Mouse (Mus musculus): ENCODE results near the gene Rasgef1b.
A peak's percentile ranks its signal among the peaks of the same experiment; 100 is the strongest.

Gene Rasgef1b

GRCm38 (mm10) chr5:99701811-99702210 is 27.1 kb downstream of the Rasgef1b start:
- no peak for DNase-seq

GRCm38 (mm10) chr5:99694712-99695360 is 34.0 kb downstream of the Rasgef1b start:
- no peak for DNase-seq

GRCm38 (mm10) chr5:99689909-99690308 is 39.0 kb downstream of the Rasgef1b start:
- DNase-seq = no peak

GRCm38 (mm10) chr5:99687894-99688293 is 41.0 kb downstream of the Rasgef1b start:
- no peak for DNase-seq

GRCm38 (mm10) chr5:99684023-99684422 is 44.8 kb downstream of the Rasgef1b start:
- no peak for DNase-seq

GRCm38 (mm10) chr5:99669971-99670571 is 58.8 kb downstream of the Rasgef1b start:
- DNase-seq = peak; percentile 20

- DNase-seq = no peak
Observed at GRCm38 (mm10) chr5:99656024-99656423, 72.8 kb downstream of the Rasgef1b start.

GRCm38 (mm10) chr5:99652931-99653330 is 75.9 kb downstream of the Rasgef1b start:
- no peak for DNase-seq

- DNase-seq = no peak
Observed at GRCm38 (mm10) chr5:99641407-99641806, 87.5 kb downstream of the Rasgef1b start.

- no peak for DNase-seq
Observed at GRCm38 (mm10) chr5:99636575-99636974, 92.3 kb downstream of the Rasgef1b start.

- no peak for DNase-seq
Observed at GRCm38 (mm10) chr5:99634010-99634541, 94.8 kb downstream of the Rasgef1b start.

GRCm38 (mm10) chr5:99633548-99633947 is 95.3 kb downstream of the Rasgef1b start:
- DNase-seq = no peak

GRCm38 (mm10) chr5:99632649-99633310 is 96.1 kb downstream of the Rasgef1b start:
- no peak for DNase-seq

GRCm38 (mm10) chr5:99630087-99630486 is 98.8 kb downstream of the Rasgef1b start:
- DNase-seq = peak; percentile 17

- no peak for DNase-seq
Observed at GRCm38 (mm10) chr5:99625603-99626002, 103.3 kb downstream of the Rasgef1b start.

GRCm38 (mm10) chr5:99620771-99621170 is 108.1 kb downstream of the Rasgef1b start:
- no peak for DNase-seq

GRCm38 (mm10) chr5:99617271-99617800 is 111.5 kb downstream of the Rasgef1b start:
- no peak for DNase-seq

- DNase-seq = no peak
Observed at GRCm38 (mm10) chr5:99613321-99614118, 115.3 kb downstream of the Rasgef1b start.

- no peak for DNase-seq
Observed at GRCm38 (mm10) chr5:99607602-99608001, 121.3 kb downstream of the Rasgef1b start.

- DNase-seq = no peak
Observed at GRCm38 (mm10) chr5:99606164-99606858, 122.6 kb downstream of the Rasgef1b start.

- no peak for DNase-seq
Observed at GRCm38 (mm10) chr5:99602244-99603023, 126.4 kb downstream of the Rasgef1b start.

All from kidney, adult 9 months (tissue).